Mouse (Mus musculus) lung, adult 2 months (tissue): ENCODE results near the gene Prr5. TPM values are rescaled to one million over a fixed set of nuclear protein-coding genes. Genes with fewer than 3 reads are reported as not detected.

Experiments used
- DNase-seq: peaks from one replicate; pipeline ENCODE4 v3.0.0; 2022
- H3K4me1 ChIP-seq: fragments of 200-500 bp; 2 replicates; pipeline ENCODE4 v1.6.1; 2011; ENCODE audit warnings: low read length; ENCODE audit not compliant: control insufficient read depth, insufficient read depth
- H3K4me3 ChIP-seq: fragments of 200-500 bp; replicated peaks from 2 replicates; pipeline ENCODE3; 2011; ENCODE audit warnings: low read depth, mild to moderate bottlenecking, control low read depth, low read length; ENCODE audit errors: extremely low read depth
- CTCF ChIP-seq: fragments of 200-500 bp; IDR thresholded peaks from 2 replicates; pipeline ENCODE4 v1.5.1; 2011; ENCODE audit warnings: mild to moderate bottlenecking, low read length, control low read depth; ENCODE audit not compliant: insufficient read depth
- POLR2A ChIP-seq: fragments of 200-500 bp; IDR thresholded peaks from 2 replicates; pipeline ENCODE4 v1.6.1; 2011; ENCODE audit warnings: low read depth, mild to moderate bottlenecking, control low read depth, low read length, borderline replicate concordance; ENCODE audit errors: extremely low read depth
- WGBS: fragments of 180-500 bp; shearing (Covaris S2); methylation state at CpG from one replicate; pipeline ENCODE4 v1.1.7; 2018; 5-methylcytosine and 5-hydroxymethylcytosine counted together
- polyA plus RNA-seq: library from polyadenylated mRNA; depleted of rRNA; stranded (reverse); fragments of >200 nt; gene quantifications from 2 replicates; pipeline ENCODE4 v1.2.3, GENCODE M21; 2012; rRNA removed

Gene Prr5
- polyA plus RNA-seq, 1 experiment, result 12.9 TPM

DNA sequence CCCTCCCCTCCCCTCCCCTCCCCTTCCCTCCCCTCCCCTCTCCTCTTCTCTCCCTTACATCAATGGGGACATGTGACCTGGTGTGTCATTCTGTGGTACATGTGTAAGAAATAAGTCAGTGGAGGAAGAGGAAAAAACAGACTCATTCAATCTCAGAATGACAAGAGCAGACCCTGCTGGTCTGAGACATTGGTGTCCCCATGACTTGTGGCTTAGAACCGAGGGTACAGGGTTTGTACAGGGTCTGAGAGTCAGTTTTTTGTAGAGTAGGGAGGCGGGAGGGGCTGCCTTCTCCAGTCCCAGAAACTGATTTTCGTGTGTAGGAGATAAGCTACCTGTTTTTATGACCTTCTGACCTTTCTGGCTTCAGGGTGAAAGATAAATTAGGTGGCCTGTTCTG, 73.9 kb downstream of the Prr5 start:
- no peak for TF ChIP-seq CTCF
- Histone ChIP-seq H3K4me1 (no peaks in the 10 kb centered on the region), H3K4me3 (no peak overlapping the region)
- 22% methylated on average over 3 of the region's 3 CpGs for WGBS
- no peak for DNase-seq

DNA sequence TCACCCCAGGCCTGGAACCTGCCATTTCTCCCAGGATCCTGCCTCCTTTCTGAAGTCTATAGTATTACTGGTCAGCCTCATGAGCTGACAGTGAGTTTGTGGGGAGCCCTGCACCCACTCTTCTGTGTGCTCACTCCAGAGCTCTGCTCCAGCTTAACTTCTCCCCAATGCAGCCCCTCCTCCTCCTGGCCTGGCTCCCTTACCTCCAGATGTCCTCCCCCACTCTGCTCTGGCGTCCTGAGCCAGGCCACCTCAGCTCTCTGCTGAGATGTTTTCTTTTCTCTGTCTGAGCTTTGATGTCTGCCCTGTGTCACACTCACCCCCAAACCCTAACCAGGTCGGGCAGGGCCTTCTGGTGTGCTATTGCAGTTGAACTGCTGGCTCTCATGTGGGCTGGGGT, 74.9 kb downstream of the Prr5 start:
- no peaks in the 10 kb centered on the region for H3K4me1 ChIP-seq
- WGBS, result 29% methylated on average over 2 of the region's 2 CpGs
- no peak overlapping the region for H3K4me3 ChIP-seq
- no peak for TF ChIP-seq POLR2A
- TF ChIP-seq CTCF, result no peak
- no peak for DNase-seq

DNA sequence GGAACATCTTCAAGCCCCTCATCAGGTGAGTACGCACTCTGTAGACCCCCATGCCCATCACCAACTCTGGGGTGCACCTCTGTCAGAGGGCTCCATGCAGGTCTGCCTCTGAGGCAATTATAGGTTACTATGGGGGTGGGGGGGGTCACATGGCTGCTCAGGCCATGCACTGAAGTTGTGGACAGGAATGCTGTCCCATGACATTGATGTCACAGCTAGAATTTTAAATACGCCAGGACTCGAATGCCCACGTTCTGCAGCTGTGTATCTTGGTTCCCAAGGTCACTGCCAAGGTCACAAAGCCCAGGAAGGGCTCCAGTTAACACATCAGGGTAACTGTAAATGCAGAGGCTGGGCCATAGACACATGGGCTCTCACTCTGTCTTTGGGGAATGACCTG, 76.4 kb downstream of the Prr5 start:
- Histone ChIP-seq H3K4me3 (no peak overlapping the region), H3K4me1 (no peaks in the 10 kb centered on the region)
- WGBS, result 83% methylated on average over 4 of the region's 4 CpGs
- no peak for DNase-seq
- TF ChIP-seq POLR2A (no peak), CTCF (no peak)

Other genes starting within 250 kb of the Prr5 start
- 6.2 and 9.4 TPM in 2 replicates for gene Shisal1, start 222.5 kb upstream of the Prr5 start, polyA plus RNA-seq
- 6.4 and 6.6 TPM in 2 replicates for gene Rtl6, start 111.8 kb upstream of the Prr5 start, polyA plus RNA-seq
- gene Arhgap8, start 50.4 kb downstream of the Prr5 start, polyA plus RNA-seq, result 20.3 and 22.1 TPM in 2 replicates
- 2.2 and 2.6 TPM in 2 replicates for gene Phf21b, start 186.4 kb downstream of the Prr5 start, polyA plus RNA-seq